Mouse (Mus musculus) cerebellum, adult 2 months (tissue): ENCODE data around the gene Prr22. TPM values are rescaled to one million over a fixed set of nuclear protein-coding genes. Genes with fewer than 3 reads are reported as not detected.

ENCODE experiments used
- DNase-seq, 2 experiments: peaks; one replicate each; pipeline ENCODE4 v3.0.0; 2021
- H3K27ac ChIP-seq: fragments of 200-500 bp; 2 replicates; pipeline ENCODE4 v1.5.1; 2012; ENCODE audit warnings: low read length, control low read depth, inconsistent platforms; ENCODE audit not compliant: insufficient read depth
- H3K27me3 ChIP-seq: fragments of 200-500 bp; 2 replicates; pipeline ENCODE4 v1.6.1; 2012; ENCODE audit warnings: inconsistent platforms, mild to moderate bottlenecking, low read length, moderate library complexity; ENCODE audit not compliant: control insufficient read depth, insufficient read depth
- H3K4me1 ChIP-seq: fragments of 200-500 bp; 2 replicates; pipeline ENCODE4 v1.6.1; 2011; ENCODE audit warnings: low read length; ENCODE audit not compliant: control insufficient read depth, insufficient read depth
- H3K4me3 ChIP-seq: fragments of 200-500 bp; replicated peaks from 2 replicates; pipeline ENCODE3; 2011; ENCODE audit warnings: mild to moderate bottlenecking, low read depth, low read length, control low read depth; ENCODE audit not compliant: insufficient read depth
- CTCF ChIP-seq: fragments of 200-500 bp; IDR thresholded peaks from 2 replicates; pipeline ENCODE4 v1.5.1; 2011; ENCODE audit warnings: low read depth, mild to moderate bottlenecking, control low read depth, low read length, moderate library complexity, borderline replicate concordance; ENCODE audit not compliant: insufficient read depth
- POLR2A ChIP-seq: fragments of 200-500 bp; IDR thresholded peaks from 2 replicates; pipeline ENCODE4 v1.6.1; 2011; ENCODE audit warnings: low read length, control low read depth, borderline replicate concordance; ENCODE audit not compliant: insufficient read depth
- WGBS: fragments of 180-500 bp; shearing (Covaris S2); methylation state at CpG from one replicate; pipeline ENCODE4 v1.1.7; 2018; 5-methylcytosine and 5-hydroxymethylcytosine counted together
- polyA plus RNA-seq: library from polyadenylated mRNA; depleted of rRNA; stranded (reverse); fragments of >200 nt; gene quantifications from 2 replicates; pipeline ENCODE4 v1.2.3, GENCODE M21; 2012

Gene Prr22
- polyA plus RNA-seq, 1 experiment, result 3.5 TPM

DNA sequence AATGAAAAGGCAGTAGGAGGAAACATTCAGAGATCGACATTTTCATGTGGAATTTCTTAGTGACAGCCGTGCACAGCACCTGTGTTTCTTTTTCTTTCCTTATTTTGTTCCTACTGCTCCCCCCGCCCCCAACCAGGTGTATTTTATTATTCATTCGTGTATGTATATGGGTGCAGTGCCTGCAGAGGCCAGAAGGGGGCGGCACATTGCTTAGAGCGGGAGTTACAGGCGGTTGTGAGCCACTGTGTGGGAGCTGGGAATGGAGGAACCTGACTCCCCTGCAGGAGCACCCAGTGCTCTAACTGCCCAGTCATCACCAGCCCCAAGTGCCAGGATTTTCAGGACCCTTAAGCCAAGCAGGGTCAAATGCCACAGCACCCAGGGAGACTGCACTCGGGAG lies 33.5 kb upstream of the Prr22 start:
- WGBS, result 43% methylated on average over 8 of the region's 8 CpGs
- no peak for DNase-seq
- Histone ChIP-seq H3K27me3 (no peaks in the 10 kb centered on the region), H3K4me1 (no peaks in the 10 kb centered on the region), H3K27ac (no peak overlapping the region), H3K4me3 (no peak overlapping the region)
- no peak for TF ChIP-seq POLR2A
- peak; percentile 24; the same call in 1 of the 2 replicates for TF ChIP-seq CTCF

DNA sequence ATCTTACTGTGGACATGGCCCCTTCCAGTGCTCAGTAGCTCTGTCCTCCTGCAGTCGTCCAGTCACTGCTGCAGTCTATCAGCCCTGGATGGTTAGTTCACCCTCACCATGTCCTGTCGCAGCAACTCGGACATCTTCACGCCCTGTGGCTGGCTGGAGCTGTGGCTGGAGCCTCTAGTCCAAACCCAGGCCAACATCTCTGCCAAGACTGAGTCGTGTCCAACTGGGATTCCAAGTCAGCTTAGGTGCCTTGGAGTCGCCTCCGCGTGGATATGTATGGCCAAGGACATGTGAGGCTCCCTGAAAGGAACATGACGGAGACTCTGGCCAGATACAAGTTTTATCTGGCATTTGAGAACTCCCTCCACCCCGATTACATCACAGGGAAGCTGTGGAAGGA lies 31.8 kb upstream of the Prr22 start:
- 62% methylated on average over 10 of the region's 10 CpGs for WGBS
- DNase-seq, result no peak

DNA sequence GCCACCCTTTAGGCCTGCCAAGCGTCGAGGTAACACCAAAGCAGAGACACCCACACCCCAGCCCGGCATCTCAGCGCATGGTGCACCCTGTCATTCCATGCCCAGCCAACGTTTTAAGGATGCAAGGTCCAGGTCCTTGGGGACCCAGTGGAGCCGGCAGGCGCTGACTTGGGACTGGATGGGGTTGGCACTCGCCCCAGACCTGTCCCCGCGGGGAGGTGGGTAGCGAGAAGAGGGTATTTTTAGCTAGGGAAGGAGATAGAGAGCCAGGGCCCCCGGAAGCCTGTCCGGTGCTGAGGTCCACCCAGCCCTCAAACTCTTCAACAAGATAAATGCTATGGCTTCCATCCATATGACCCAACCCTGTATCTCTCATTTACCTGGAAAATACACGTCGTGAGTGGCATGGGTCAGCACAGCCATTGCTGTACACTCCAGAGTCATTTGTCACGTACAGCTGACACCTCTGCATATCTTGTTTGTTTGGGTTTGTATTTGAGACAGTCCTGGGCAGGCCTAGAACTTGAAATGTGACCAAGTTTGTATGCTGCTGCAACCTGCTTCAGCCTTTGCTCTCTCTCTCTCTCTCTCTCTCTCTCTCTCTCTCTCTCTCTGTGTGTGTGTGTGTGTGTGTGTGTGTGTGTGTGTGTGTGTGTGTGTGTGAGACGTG lies 29.8 kb upstream of the Prr22 start:
- DNase-seq, result no peak
- H3K27me3 ChIP-seq, result no peaks in the 10 kb centered on the region; the same call in 1 of the 2 replicates
- 48% methylated on average over 17 of the region's 17 CpGs for WGBS
- TF ChIP-seq POLR2A (no peak), CTCF (no peak)
- no peaks in the 10 kb centered on the region for H3K4me1 ChIP-seq
- H3K27ac ChIP-seq, result no peak overlapping the region
- H3K4me3 ChIP-seq, result no peak overlapping the region

More for the DNA sequence above, 31.8 kb upstream of the Prr22 start:
- Histone ChIP-seq H3K27me3 (no peaks in the 10 kb centered on the region), H3K4me3 (no peak overlapping the region), H3K27ac (no peak overlapping the region), H3K4me1 (no peaks in the 10 kb centered on the region)
- TF ChIP-seq POLR2A (no peak), CTCF (no peak)

DNA sequence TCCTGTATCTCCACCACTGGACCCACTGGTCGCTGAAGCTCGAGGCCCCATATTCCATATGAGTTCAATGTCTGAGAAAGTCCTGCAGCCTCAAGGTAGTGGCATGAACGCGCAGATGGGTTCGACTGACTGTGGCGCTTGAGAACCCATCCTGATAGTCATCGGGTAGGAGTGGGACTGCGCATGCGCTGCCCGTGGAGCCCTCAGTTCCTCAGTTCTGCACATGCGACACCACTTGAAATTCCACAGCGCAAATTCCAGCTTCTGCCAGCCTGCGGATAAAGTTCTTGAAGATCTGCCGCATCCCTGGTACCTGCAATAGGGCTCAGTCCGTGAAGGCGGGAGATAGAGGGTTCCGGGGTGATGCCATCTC lies 29.3 kb upstream of the Prr22 start:
- no peak for DNase-seq
- H3K27ac ChIP-seq, result no peak overlapping the region
- no peaks in the 10 kb centered on the region; the same call in 1 of the 2 replicates for H3K27me3 ChIP-seq
- 80% methylated on average over 17 of the region's 17 CpGs for WGBS
- TF ChIP-seq CTCF (no peak), POLR2A (no peak)
- no peak overlapping the region for H3K4me3 ChIP-seq
- H3K4me1 ChIP-seq, result no peaks in the 10 kb centered on the region

DNA sequence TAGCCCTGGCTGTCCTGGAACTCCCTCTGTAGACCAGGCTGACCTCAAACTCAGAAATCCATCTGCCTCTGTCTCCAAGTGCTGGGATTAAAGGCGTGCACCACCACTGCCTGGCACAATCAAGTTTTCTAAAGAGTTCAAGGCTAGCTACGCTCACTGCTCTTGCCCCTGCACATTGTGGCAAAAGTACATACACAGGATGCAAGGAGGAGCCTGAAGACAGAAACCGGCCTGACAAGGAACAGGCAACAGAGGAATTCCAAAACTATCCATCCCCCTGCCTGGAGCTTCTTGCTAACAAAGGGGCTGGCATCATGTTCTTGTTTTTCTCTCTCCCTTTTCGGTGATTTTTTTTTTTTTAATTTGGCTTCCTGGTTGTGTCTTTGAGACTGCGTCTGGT lies 25.9 kb upstream of the Prr22 start:
- Histone ChIP-seq H3K4me3 (no peak overlapping the region), H3K27ac (no peak overlapping the region), H3K4me1 (no peaks in the 10 kb centered on the region), H3K27me3 (no peaks in the 10 kb centered on the region; the same call in 1 of the 2 replicates)
- WGBS, result 60% methylated on average over 5 of the region's 5 CpGs
- no peak for DNase-seq
- TF ChIP-seq CTCF (no peak), POLR2A (no peak)

DNA sequence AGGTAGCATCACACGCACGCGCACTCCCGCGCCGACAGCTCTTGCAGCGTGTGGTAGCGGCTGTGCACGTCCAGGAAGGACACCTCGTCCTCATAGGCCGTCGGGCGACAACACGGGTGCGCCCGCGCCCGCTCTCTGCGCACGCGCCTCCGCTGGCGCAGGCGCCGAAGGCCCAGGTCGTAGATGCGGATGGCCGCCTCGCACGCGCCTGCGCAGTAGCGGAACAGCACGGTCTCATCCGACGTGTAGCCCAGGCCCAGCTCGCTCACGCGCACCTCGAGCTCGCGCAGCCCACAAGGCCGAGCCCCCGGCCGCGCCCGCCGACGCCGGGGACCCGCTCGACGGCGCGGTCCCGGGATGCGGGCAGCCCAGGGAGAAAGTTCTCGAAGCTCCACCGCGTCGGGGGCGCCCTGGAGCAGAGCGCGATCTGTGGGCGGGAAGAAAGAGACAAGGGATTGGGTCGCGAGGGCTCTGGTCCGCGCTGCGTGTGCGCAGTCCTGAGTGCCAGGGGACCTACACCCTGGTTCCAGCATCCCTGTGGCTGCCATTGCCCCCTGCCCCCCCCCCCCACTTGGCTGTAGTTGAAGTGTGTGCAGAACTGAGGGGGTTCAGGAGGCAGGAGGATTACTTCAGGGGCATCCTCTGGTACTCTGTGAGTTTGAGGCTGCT lies 18.5 kb upstream of the Prr22 start:
- no peak overlapping the region for H3K27ac ChIP-seq
- H3K4me3 ChIP-seq, result no peak overlapping the region
- H3K27me3 ChIP-seq, result no peaks in the 10 kb centered on the region; the same call in 1 of the 2 replicates
- H3K4me1 ChIP-seq, result no peaks in the 10 kb centered on the region
- no peak for DNase-seq
- 29% methylated on average over 71 of the region's 71 CpGs for WGBS
- TF ChIP-seq CTCF (no peak), POLR2A (no peak)

DNA sequence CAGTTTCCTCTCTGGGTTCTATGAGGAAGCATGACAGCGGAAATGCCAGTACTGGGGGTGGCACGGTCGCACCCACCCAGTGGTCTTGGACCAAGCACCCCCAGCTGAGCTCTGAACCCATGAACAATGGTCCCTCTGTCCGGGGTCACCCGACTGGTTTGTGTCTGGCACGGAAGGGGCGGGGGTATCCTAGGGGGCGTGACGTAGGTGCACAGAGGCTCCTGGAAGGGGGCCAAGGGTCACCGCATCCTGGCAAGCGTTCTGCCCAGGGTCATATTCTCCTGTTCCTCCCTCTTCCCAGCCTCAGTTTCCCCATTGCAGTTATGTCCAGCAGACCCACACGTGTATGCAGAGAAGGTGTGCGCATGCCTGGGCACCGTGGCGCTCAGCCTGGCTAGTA lies 16.6 kb upstream of the Prr22 start:
- 0 out of 2 replicates have a peak, but pooled peaks cover 2% of the 10 kb centered on the region for H3K4me1 ChIP-seq
- H3K27me3 ChIP-seq, result peaks cover 2% of the 10 kb centered on the region; the same call in 1 of the 2 replicates
- no peak overlapping the region for H3K27ac ChIP-seq
- DNase-seq, result no peak
- TF ChIP-seq POLR2A (no peak), CTCF (no peak)
- WGBS, result 10% methylated on average over 15 of the region's 15 CpGs
- no peak overlapping the region for H3K4me3 ChIP-seq
